Mouse (Mus musculus) ES-Bruce4 (cell line): ENCODE measurements around the gene Barhl1.

Experiments
- CTCF ChIP-seq: IDR thresholded peaks from one replicate; pipeline ENCODE4 v1.8.1; 2011; ENCODE audit warnings: low read depth, low read length
- EP300 ChIP-seq: IDR thresholded peaks from 2 replicates; pipeline ENCODE4 v1.6.1; 2011; ENCODE audit warnings: low read depth, low read length; ENCODE audit not compliant: insufficient read depth

GRCm38 (mm10) chr2:28867495-28867894 is 49.0 kb downstream of the Barhl1 start:
- TF ChIP-seq CTCF (no peak), EP300 (no peak)
